Mouse (Mus musculus): ENCODE data around the gene Dlec1. TPM values are rescaled to one million over a fixed set of nuclear protein-coding genes. Genes with fewer than 3 reads are reported as not detected.

Gene Dlec1
- polyA plus RNA-seq (2016; fragmentation: Nextera tagmentation; extraction: Ambion mirVana), result 0.12 TPM in 2 replicates

DNA sequence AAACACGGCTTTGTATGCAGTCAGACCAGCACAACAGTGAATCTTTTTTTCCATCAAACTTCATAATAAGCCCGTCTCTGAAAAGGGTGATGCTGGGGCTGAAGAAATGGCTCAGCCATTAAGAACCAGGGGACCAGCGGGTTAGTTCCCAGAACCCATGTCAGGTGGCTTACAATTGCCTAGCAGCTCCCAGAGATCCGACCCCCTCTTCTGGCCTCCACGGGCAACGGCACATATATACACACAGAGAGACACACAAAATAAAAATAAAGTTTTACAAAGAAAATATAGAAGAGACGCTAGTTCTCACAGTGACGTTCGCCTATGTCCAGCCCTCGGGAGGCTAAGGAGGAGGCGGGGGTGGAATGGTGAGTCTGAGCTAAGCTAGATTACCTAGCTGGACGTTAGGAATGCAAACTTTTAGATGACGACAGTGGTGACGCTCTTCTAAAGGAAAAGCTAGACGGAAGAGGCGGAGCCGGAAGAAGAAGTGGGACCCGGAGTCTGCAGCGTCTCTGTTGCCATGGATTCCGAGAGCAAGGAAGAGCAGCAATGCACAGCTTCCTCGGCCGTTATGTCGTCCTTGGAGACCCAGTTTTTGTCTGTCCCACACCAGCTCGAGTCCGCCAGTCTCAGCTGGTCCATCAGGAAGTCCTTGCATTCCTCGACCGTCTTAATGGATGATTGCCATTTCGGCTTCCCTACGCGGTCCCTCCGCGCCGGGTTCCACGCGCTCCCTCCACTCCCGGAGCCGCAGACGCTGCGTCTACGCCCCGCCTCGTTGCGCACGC lies at the start of gene Dlec1:
Gene Dlec1 (plus strand): TSS at position 487 of the 791 bp plus-strand sequence.
- peaks cover 32% of the 10 kb centered on the region for H3K27me3 ChIP-seq (replicated peaks)
- H3K4me1 ChIP-seq, result no peaks in the 10 kb centered on the region
- H3K4me3 ChIP-seq, result peak within 1 kb of the TSS; percentile 61
- H3K9me3 ChIP-seq (replicated peaks), result no peaks in the 10 kb centered on the region
- H3K9ac ChIP-seq, result no peak within 1 kb of the TSS
- H3K27ac ChIP-seq, result no peak within 1 kb of the TSS
- WGBS (ENCODE audit: insufficient replicate concordance), result 3% methylated on average over 44 of the region's 44 CpGs
- H3K36me3 ChIP-seq, result no peaks in the 10 kb centered on the region
- H3K4me2 ChIP-seq, result peak within 1 kb of the TSS; percentile 80
- ATAC-seq, result peak; percentile 75

DNA sequence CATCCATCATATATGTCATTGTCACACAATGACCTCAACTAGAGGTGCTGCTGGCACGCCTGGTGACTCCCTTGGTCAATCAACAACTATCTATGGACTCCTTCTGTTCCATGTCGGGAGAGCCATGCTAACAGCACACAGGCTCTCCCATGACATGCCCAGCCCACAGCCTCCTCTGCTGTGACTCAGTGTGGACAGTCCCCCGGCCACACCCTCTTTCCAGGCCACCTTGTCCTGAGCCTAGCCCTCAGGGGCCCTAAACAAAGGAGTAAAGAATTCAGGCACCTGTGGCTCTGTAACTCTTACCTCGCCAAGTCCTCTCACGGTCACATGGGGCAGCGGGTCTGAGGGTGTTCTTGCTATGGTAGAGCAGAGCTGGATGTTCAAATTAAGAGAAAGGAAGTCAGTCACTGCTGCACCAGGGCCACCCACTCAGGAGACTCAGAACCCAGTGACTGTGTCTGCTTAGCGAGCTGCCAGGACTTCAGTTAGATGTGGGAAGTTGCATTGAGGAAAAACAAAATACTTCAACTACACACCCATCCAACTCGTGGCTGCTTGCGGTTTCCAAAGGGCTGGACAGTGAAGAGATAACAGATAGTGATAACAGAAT lies 48.2 kb upstream of the Dlec1 start:
- H3K36me3 ChIP-seq, result no peaks in the 10 kb centered on the region
- no peak for ATAC-seq
- 48% methylated on average over 9 of the region's 9 CpGs for WGBS (ENCODE audit: insufficient replicate concordance)
- no peak overlapping the region for H3K9ac ChIP-seq
- no peak overlapping the region for H3K4me2 ChIP-seq
- H3K27ac ChIP-seq, result no peak overlapping the region
- H3K27me3 ChIP-seq (replicated peaks), result peaks cover 66% of the 10 kb centered on the region
- H3K4me1 ChIP-seq, result peaks cover 20% of the 10 kb centered on the region
- H3K9me3 ChIP-seq (replicated peaks), result no peaks in the 10 kb centered on the region
- H3K4me3 ChIP-seq, result no peak overlapping the region

GRCm38 (mm10) chr9:119055336-119055735 lies 46.9 kb upstream of the Dlec1 start:
- 0 out of 2 replicates have a peak, but pooled peaks cover 18% of the 10 kb centered on the region for H3K4me1 ChIP-seq
- no peaks in the 10 kb centered on the region for H3K36me3 ChIP-seq
- H3K27ac ChIP-seq, result no peak overlapping the region
- ATAC-seq, result no peak
- peaks cover 66% of the 10 kb centered on the region for H3K27me3 ChIP-seq (replicated peaks)
- no peaks in the 10 kb centered on the region for H3K9me3 ChIP-seq (replicated peaks)
- no peak overlapping the region for H3K9ac ChIP-seq
- no peak overlapping the region for H3K4me3 ChIP-seq
- WGBS (ENCODE audit: insufficient replicate concordance), result 73% methylated on average over 4 of the region's 4 CpGs
- no peak overlapping the region for H3K4me2 ChIP-seq

DNA sequence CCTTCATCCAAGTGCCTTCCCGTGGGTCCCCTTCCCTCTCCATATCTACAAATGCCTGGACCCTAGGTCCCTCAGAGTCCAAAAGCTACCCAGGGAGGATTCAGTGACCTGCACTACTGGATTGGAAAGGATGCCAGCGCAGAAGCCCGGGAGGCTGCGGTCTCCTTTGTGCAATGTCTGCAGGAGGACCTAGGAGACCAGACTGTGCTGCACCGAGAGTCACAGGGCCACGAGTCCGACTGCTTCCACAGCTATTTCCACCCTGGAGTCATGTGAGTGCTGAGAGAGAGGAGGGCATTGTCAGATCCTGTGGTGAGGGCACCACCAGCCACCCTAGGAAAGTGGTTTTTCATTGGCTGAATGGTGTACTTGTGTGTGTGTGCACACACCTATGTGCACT lies 44.0 kb upstream of the Dlec1 start:
- WGBS (ENCODE audit: insufficient replicate concordance), result 70% methylated on average over 7 of the region's 7 CpGs

DNA sequence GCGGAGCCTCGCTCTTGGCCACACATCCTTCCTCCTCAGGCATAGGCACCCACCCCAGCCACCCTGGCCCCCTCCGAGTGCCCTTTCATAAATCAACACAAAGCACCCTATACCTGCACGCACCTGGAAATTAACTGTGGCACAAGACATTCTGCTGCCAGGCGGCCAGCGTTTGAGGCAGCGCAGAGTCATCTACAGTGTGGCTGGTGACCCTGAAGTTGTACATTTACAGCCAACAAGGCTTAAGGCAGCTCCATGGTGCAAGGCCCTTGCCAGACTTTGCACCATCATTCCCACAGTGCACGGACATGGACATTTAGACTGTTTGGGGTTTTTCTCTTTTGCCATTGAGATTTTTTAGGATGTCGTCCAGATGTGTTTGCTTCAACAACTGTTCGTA lies 41.6 kb upstream of the Dlec1 start:
- no peak overlapping the region for H3K4me2 ChIP-seq
- H3K27me3 ChIP-seq (replicated peaks), result peaks cover 25% of the 10 kb centered on the region
- no peak for ATAC-seq
- WGBS (ENCODE audit: insufficient replicate concordance), result 74% methylated on average over 10 of the region's 10 CpGs
- H3K9me3 ChIP-seq (replicated peaks), result no peaks in the 10 kb centered on the region
- peaks cover 15% of the 10 kb centered on the region for H3K4me1 ChIP-seq
- no peak overlapping the region for H3K4me3 ChIP-seq
- no peaks in the 10 kb centered on the region for H3K36me3 ChIP-seq
- no peak overlapping the region for H3K27ac ChIP-seq
- H3K9ac ChIP-seq, result no peak overlapping the region

More for the DNA sequence above, 44.0 kb upstream of the Dlec1 start:
- Histone ChIP-seq H3K4me2 (no peak overlapping the region), H3K27ac (no peak overlapping the region), H3K36me3 (no peaks in the 10 kb centered on the region), H3K9ac (no peak overlapping the region), H3K27me3 (replicated peaks) (peaks cover 44% of the 10 kb centered on the region), H3K4me1 (peaks cover 15% of the 10 kb centered on the region), H3K4me3 (no peak overlapping the region), H3K9me3 (replicated peaks) (no peaks in the 10 kb centered on the region)
- ATAC-seq, result no peak

DNA sequence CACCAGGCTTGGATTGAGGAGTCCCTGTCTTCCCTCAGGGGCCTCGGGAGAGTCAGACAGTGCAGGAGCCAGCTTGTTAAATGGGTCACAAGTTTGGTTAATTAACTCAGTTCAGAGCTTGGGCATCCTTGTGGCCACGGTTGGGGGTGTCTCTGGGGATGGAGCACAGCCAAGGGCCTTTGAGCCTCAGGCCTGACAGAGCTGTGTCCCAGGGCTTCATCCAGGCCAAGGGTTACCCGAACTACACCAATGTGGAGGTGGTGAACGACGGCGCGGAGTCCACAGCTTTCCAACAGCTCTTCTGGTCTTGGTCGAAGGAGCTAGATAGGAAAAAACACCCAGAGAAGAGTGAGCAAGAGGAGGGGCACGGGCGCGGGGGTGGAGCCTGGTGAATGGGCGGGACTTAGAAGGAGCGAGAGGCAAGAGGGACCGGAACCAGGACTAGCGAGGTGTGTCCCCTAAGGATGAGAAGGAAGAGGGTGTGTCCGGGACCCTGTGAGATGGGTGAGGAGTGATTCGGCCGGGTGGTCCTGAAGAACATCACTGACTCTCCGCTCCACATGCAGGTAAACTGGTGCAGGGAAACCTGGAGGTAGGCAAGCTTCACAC lies 39.1 kb upstream of the Dlec1 start:
- 0 out of 2 replicates have a peak, but pooled peaks have one; percentile 20 for ATAC-seq
- Histone ChIP-seq H3K36me3 (no peaks in the 10 kb centered on the region), H3K27ac (no peak overlapping the region), H3K27me3 (replicated peaks) (peaks cover 5% of the 10 kb centered on the region; the same call in 1 of the 2 replicates), H3K4me3 (peak overlapping the region; percentile 20; the same call in 1 of the 2 replicates), H3K4me1 (peaks cover 15% of the 10 kb centered on the region), H3K9ac (no peak overlapping the region), H3K9me3 (replicated peaks) (no peaks in the 10 kb centered on the region), H3K4me2 (peak overlapping the region; percentile 46)
- WGBS (ENCODE audit: insufficient replicate concordance), result 28% methylated on average over 19 of the region's 19 CpGs

GRCm38 (mm10) chr9:119064296-119064695 lies 38.0 kb upstream of the Dlec1 start:
- Histone ChIP-seq H3K9ac (no peak overlapping the region), H3K4me3 (no peak overlapping the region), H3K4me2 (peak overlapping the region; percentile 46; the same call in 1 of the 2 replicates), H3K27me3 (replicated peaks) (no peaks in the 10 kb centered on the region; the same call in 1 of the 2 replicates), H3K4me1 (peaks cover 15% of the 10 kb centered on the region), H3K27ac (no peak overlapping the region), H3K9me3 (replicated peaks) (no peaks in the 10 kb centered on the region), H3K36me3 (no peaks in the 10 kb centered on the region)
- ATAC-seq, result no peak
- 44% methylated on average over 4 of the region's 4 CpGs for WGBS (ENCODE audit: insufficient replicate concordance)

GRCm38 (mm10) chr9:119067601-119068000 lies 34.7 kb upstream of the Dlec1 start:
- Histone ChIP-seq H3K36me3 (no peaks in the 10 kb centered on the region), H3K4me2 (no peak overlapping the region), H3K9ac (no peak overlapping the region), H3K27me3 (replicated peaks) (no peaks in the 10 kb centered on the region; the same call in 1 of the 2 replicates), H3K9me3 (replicated peaks) (no peaks in the 10 kb centered on the region), H3K4me1 (peaks cover 15% of the 10 kb centered on the region), H3K27ac (no peak overlapping the region), H3K4me3 (no peak overlapping the region)
- WGBS (ENCODE audit: insufficient replicate concordance), result 14% methylated on average over 6 of the region's 6 CpGs
- no peak for ATAC-seq

DNA sequence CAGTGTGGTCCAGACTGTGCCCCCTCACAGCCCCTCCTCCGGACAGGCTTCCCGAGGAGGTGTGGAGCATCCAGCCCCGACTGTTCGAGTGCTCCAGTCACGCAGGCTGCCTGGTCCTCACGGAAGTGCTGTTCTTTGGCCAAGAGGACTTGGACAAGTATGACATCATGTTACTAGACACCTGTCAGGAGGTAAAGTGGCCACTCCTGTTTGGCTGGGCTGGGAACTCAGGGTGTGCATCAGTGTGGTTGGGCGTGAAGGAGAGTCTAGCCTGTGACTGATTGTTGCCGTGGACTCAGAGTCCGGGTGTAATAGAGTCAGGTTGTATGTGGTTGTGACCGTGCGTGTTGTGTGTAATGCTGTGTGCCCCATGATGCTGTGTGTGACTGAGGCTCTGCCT lies 34.0 kb upstream of the Dlec1 start:
- 82% methylated on average over 11 of the region's 11 CpGs for WGBS (ENCODE audit: insufficient replicate concordance)
- Histone ChIP-seq H3K4me2 (no peak overlapping the region), H3K9ac (no peak overlapping the region), H3K36me3 (no peaks in the 10 kb centered on the region), H3K27me3 (replicated peaks) (no peaks in the 10 kb centered on the region; the same call in 1 of the 2 replicates), H3K9me3 (replicated peaks) (no peaks in the 10 kb centered on the region), H3K4me3 (no peak overlapping the region), H3K27ac (no peak overlapping the region), H3K4me1 (peaks cover 11% of the 10 kb centered on the region)
- no peak for ATAC-seq

- H3K9me3 ChIP-seq (replicated peaks), result no peaks in the 10 kb centered on the region
- H3K4me2 ChIP-seq, result no peak overlapping the region
- no peak overlapping the region for H3K9ac ChIP-seq
- H3K27ac ChIP-seq, result no peak overlapping the region
- H3K27me3 ChIP-seq (replicated peaks), result no peaks in the 10 kb centered on the region; the same call in 1 of the 2 replicates
- 69% methylated on average over 13 of the region's 13 CpGs for WGBS (ENCODE audit: insufficient replicate concordance)
- H3K36me3 ChIP-seq, result no peaks in the 10 kb centered on the region
- no peak for ATAC-seq
- H3K4me1 ChIP-seq, result no peaks in the 10 kb centered on the region
- H3K4me3 ChIP-seq, result no peak overlapping the region
Observed at GRCm38 (mm10) chr9:119070173-119070825, 32.0 kb upstream of the Dlec1 start.

DNA sequence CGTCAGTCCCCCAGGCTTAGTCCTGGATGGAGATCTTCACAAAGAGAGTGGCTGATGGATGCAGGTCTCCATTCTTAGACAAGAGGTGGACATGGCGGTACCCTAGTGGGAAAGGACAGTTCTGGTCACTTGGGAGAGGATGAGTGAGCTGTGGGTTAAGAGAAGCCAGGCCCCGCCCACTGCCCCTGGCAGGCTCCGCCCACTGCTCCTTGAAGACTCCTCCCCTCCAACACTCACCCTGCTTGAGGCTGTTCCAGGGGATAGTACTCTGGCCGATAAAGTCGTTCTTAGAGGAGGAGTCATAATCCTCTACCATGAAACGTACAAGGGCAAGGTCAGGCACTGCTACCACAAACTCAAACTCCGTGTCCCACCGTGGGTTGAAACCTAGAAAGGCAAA lies 30.5 kb upstream of the Dlec1 start:
- H3K4me1 ChIP-seq, result no peaks in the 10 kb centered on the region
- no peak for ATAC-seq
- WGBS (ENCODE audit: insufficient replicate concordance), result 63% methylated on average over 9 of the region's 9 CpGs
- H3K4me3 ChIP-seq, result no peak overlapping the region
- H3K36me3 ChIP-seq, result no peaks in the 10 kb centered on the region
- no peak overlapping the region for H3K4me2 ChIP-seq
- H3K9me3 ChIP-seq (replicated peaks), result no peaks in the 10 kb centered on the region
- H3K27ac ChIP-seq, result no peak overlapping the region
- no peak overlapping the region for H3K9ac ChIP-seq
- H3K27me3 ChIP-seq (replicated peaks), result no peaks in the 10 kb centered on the region

Data from liver, embryonic 12.5 days (tissue).